Mouse (Mus musculus) spleen, adult 2 months (tissue): ENCODE measurements around the gene Slc9a9. TPM values are rescaled to one million over a fixed set of nuclear protein-coding genes. Genes with fewer than 3 reads are reported as not detected.

Experiments
- DNase-seq, 2 experiments: peaks; one replicate each; pipeline versions ENCODE4 v3.0.0 to v3.0.0-alpha.2; 2012 to 2021; ENCODE audit warnings: low spot score in 2 of 2, low read depth in 1 of 2
- H3K27ac ChIP-seq: fragments of 200-500 bp; 2 replicates; pipeline ENCODE4 v1.5.1; 2012; ENCODE audit warnings: low read length, inconsistent platforms; ENCODE audit not compliant: insufficient read depth
- H3K27me3 ChIP-seq: fragments of 200-500 bp; 2 replicates; pipeline ENCODE4 v1.6.1; 2012; ENCODE audit warnings: mild to moderate bottlenecking, moderate library complexity, low read length, inconsistent platforms; ENCODE audit not compliant: control insufficient read depth, insufficient read depth
- H3K36me3 ChIP-seq: fragments of 200-500 bp; 2 replicates; pipeline ENCODE4 v1.6.1; 2012; ENCODE audit warnings: mild to moderate bottlenecking, low read length, inconsistent platforms; ENCODE audit not compliant: control insufficient read depth, insufficient read depth
- H3K4me1 ChIP-seq: fragments of 200-500 bp; 2 replicates; pipeline ENCODE4 v1.6.1; 2011; ENCODE audit warnings: inconsistent platforms; ENCODE audit not compliant: control insufficient read depth, insufficient read depth, insufficient read length
- H3K4me3 ChIP-seq: fragments of 200-500 bp; 2 replicates; pipeline ENCODE4 v1.5.1; 2011; ENCODE audit warnings: mild to moderate bottlenecking, inconsistent platforms; ENCODE audit not compliant: insufficient read depth, insufficient read length; ENCODE audit errors: extremely low read depth
- CTCF ChIP-seq: fragments of 200-500 bp; IDR thresholded peaks from 2 replicates; pipeline ENCODE4 v1.5.1; 2011; ENCODE audit warnings: mild to moderate bottlenecking, inconsistent platforms; ENCODE audit not compliant: insufficient read depth, insufficient read length, insufficient replicate concordance; ENCODE audit errors: extremely low read depth
- POLR2A ChIP-seq: fragments of 200-500 bp; IDR thresholded peaks from 2 replicates; pipeline ENCODE4 v1.6.1; 2011; ENCODE audit warnings: low read depth, low read length, inconsistent platforms
- whole genome bisulfite sequencing: fragments of 180-500 bp; shearing (Covaris S2); methylation state at CpG from one replicate; pipeline ENCODE4 v1.1.7; 2018; 5-methylcytosine and 5-hydroxymethylcytosine counted together
- polyA plus RNA-seq: library from polyadenylated mRNA; depleted of rRNA; stranded (reverse); fragments of >200 nt; gene quantifications from 2 replicates; pipeline ENCODE4 v1.2.3, GENCODE M21; 2012; rRNA removed

The Slc9a9 gene
- polyA plus RNA-seq, 1 experiment, result 8.3 TPM

DNA sequence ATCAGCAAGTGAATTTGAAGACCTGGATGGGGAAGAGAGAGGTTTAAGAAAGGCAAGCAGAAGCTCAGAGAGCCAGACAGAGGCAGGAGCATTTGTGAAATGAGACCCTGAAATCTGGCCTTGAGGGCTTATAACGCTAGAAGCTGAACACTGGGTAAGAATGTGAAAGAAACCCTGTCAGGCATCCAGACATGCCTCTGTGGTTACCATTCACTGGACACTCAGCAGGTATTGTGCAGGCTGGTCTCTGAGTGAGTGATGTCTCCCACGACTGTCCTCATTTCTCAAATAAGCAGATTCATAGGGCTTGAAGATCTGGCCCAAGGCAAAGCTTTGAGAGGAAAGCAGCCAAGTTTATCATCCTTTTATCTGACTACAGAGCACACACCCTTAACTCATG lies 596.5 kb downstream of the Slc9a9 start:
- H3K27me3 ChIP-seq, result no peaks in the 10 kb centered on the region
- H3K4me3 ChIP-seq, result no peak overlapping the region
- H3K27ac ChIP-seq, result no peak overlapping the region
- no peaks in the 10 kb centered on the region for H3K4me1 ChIP-seq
- 72% methylated on average over 2 of the region's 2 CpGs for WGBS
- DNase-seq, result no peak
- TF ChIP-seq POLR2A (no peak), CTCF (no peak)
- no peaks in the 10 kb centered on the region for H3K36me3 ChIP-seq

DNA sequence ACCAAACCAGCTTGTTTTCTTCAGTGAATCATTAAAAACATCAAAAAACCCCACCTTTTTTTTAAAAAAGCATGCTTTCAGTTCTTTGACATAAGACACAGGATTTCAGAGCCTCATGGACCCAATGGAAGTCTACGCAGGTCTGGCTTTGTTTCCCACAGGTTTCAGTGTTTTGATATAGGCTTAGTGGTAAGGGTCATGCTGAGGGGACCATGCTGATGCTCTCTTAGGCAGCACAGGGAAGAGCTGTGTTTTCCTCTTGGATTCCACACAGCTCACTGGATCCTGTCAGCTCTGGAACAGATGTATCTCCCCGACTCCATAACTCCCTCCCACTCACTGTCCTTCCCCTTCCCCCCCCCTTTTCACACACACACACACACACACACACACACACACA lies 597.2 kb downstream of the Slc9a9 start:
- no peak for DNase-seq
- H3K36me3 ChIP-seq, result no peaks in the 10 kb centered on the region
- WGBS, result 81% methylated on average over 2 of the region's 2 CpGs
- H3K4me1 ChIP-seq, result no peaks in the 10 kb centered on the region
- H3K27ac ChIP-seq, result no peak overlapping the region
- TF ChIP-seq CTCF, result no peak
- TF ChIP-seq POLR2A, result no peak
- H3K4me3 ChIP-seq, result no peak overlapping the region
- H3K27me3 ChIP-seq, result no peaks in the 10 kb centered on the region

DNA sequence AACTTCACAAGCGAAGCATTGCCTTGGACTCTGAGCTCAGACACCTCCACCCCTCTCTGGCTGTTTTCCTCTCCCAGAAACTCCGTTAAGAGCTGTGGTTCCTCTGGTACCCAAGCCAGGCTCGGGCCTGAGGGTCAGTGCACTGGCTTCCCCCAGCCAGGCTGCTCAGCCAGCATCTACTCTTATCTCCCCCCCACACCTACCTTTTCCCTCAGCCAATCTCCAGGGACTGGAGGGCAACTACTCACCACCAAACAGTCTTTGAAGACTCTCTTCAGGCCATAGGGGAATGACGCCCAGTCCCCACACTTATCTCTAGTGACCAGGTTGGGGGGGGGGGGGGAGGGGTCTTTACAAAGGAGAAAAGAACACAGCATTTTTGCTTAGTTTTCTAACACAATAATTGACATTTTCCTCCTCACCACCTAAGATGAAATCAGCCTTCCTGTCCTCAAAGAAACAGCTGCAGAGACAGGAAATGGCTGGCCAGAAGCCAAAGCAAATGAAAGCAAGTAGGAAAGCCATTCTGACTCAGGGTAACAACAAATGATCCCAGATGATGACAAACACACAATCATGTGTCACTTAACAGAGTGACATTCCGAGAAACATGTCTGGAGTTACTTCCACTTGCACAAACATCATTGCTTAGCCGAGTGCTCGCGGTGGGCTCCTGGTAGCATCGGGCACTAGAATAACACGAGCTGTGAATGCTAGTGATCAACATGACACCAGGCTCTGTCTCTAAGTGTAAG lies 610.1 kb downstream of the Slc9a9 start:
- no peaks in the 10 kb centered on the region for H3K36me3 ChIP-seq
- TF ChIP-seq CTCF (no peak), POLR2A (no peak)
- H3K4me1 ChIP-seq, result peaks cover 6% of the 10 kb centered on the region; the same call in 1 of the 2 replicates
- no peak overlapping the region for H3K4me3 ChIP-seq
- DNase-seq, result peak; percentile 10 to 14
- WGBS, result 17% methylated on average over 10 of the region's 10 CpGs
- H3K27ac ChIP-seq, result peak overlapping the region; percentile 25; the same call in 1 of the 2 replicates
- H3K27me3 ChIP-seq, result no peaks in the 10 kb centered on the region

Other genes with a start within 250 kb of the Slc9a9 start
- 4.1 and 7.5 TPM in 2 replicates for gene 1190002N15Rik, start 131.8 kb upstream of the Slc9a9 start, polyA plus RNA-seq